Mouse (Mus musculus) MEL (cell line): Measurements from ENCODE around the gene Sds. TPM values are rescaled to one million over a fixed set of nuclear protein-coding genes. Genes with fewer than 3 reads are reported as not detected.

Source experiments
- DNase-seq: peaks from one replicate; pipeline ENCODE4 v3.0.0; 2011; ENCODE audit warnings: low read depth, low spot score
- H3K27ac ChIP-seq: 2 replicates; pipeline ENCODE4 v1.5.1; 2012; ENCODE audit warnings: low read depth, mild to moderate bottlenecking, control low read depth, low read length, moderate library complexity; ENCODE audit not compliant: control insufficient read depth
- H3K27me3 ChIP-seq, 2 experiments: fragments of 150-350 bp in 1 of 2; sonication (generic) in 1 of 2; 2 replicates each; pipeline ENCODE4 v1.6.1; 2012; ENCODE audit warnings: low read length in 2 of 2, mild to moderate bottlenecking in 2 of 2, improper control_type of control experiment in 1 of 2, moderate library complexity in 1 of 2; ENCODE audit not compliant: insufficient read depth in 2 of 2, control insufficient read depth in 1 of 2
- H3K36me3 ChIP-seq, 2 experiments: 2 replicates each; pipeline ENCODE4 v1.6.1; 2012 to 2014; ENCODE audit warnings: low read length in 2 of 2, improper control_type of control experiment in 1 of 2, inconsistent platforms in 1 of 2, mild to moderate bottlenecking in 1 of 2; ENCODE audit not compliant: insufficient read depth in 2 of 2, control insufficient read depth in 1 of 2
- H3K4me1 ChIP-seq, 2 experiments: fragments of 150-350 bp in 1 of 2; sonication (generic) in 1 of 2; 2 replicates each; pipeline ENCODE4 v1.6.1; 2012; ENCODE audit warnings: low read length in 2 of 2, improper control_type of control experiment in 1 of 2, mild to moderate bottlenecking in 1 of 2; ENCODE audit not compliant: insufficient read depth in 2 of 2, control insufficient read depth in 1 of 2
- H3K4me3 ChIP-seq, 2 experiments: fragments of 150-350 bp in 1 of 2; sonication (generic) in 1 of 2; 2 replicates each; pipeline ENCODE4 v1.5.1; 2012; ENCODE audit warnings: low read depth in 2 of 2, low read length in 2 of 2, mild to moderate bottlenecking in 2 of 2, moderate library complexity in 2 of 2, control low read depth in 1 of 2, improper control_type of control experiment in 1 of 2; ENCODE audit not compliant: control insufficient read depth in 1 of 2, insufficient read depth in 1 of 2
- H3K79me2 ChIP-seq: 2 replicates; pipeline ENCODE4 v1.6.1; 2012; ENCODE audit warnings: mild to moderate bottlenecking, low read length, moderate library complexity; ENCODE audit not compliant: control insufficient read depth, poor library complexity, insufficient read depth
- H3K9ac ChIP-seq: 2 replicates; pipeline ENCODE4 v1.6.1; 2012; ENCODE audit warnings: low read depth, mild to moderate bottlenecking, control low read depth, low read length, moderate library complexity; ENCODE audit not compliant: control insufficient read depth, poor library complexity, severe bottlenecking
- H3K9me3 ChIP-seq: fragments of 150-350 bp; sonication (generic); replicated peaks from 2 replicates; pipeline ENCODE4 v1.6.1; 2012; ENCODE audit warnings: mild to moderate bottlenecking, low read length, improper control_type of control experiment, moderate library complexity; ENCODE audit not compliant: insufficient read depth
- CHD2 ChIP-seq: IDR thresholded peaks from 2 replicates; pipeline ENCODE4 v1.6.1; 2011; ENCODE audit warnings: low read length, improper control_type of control experiment
- CTCF ChIP-seq, 3 experiments: IDR thresholded peaks in 2 of 3; conservative IDR thresholded peaks in 1 of 3; 2 replicates each; pipeline ENCODE4 v1.5.1; 2011 to 2012; ENCODE audit warnings: low read length in 3 of 3, low read depth in 2 of 3, mild to moderate bottlenecking in 2 of 3, improper control_type of control experiment in 1 of 3, inconsistent platforms in 1 of 3, mixed read lengths in 1 of 3, moderate library complexity in 1 of 3; ENCODE audit not compliant: control insufficient read depth in 1 of 3, insufficient read depth in 1 of 3, poor library complexity in 1 of 3, severe bottlenecking in 1 of 3
- ELF1 ChIP-seq: IDR thresholded peaks from 2 replicates; pipeline ENCODE4 v1.6.1; 2014; ENCODE audit warnings: low read depth, mild to moderate bottlenecking, inconsistent platforms, low read length, improper control_type of control experiment, moderate library complexity
- EP300 ChIP-seq, 2 experiments: IDR thresholded peaks; 2 replicates each; pipeline ENCODE4 v1.6.1; 2011; ENCODE audit warnings: improper control_type of control experiment in 2 of 2, low read length in 2 of 2, low read depth in 1 of 2, mild to moderate bottlenecking in 1 of 2
- ETS1 ChIP-seq: IDR thresholded peaks from 2 replicates; pipeline ENCODE4 v1.6.1; 2012; ENCODE audit warnings: low read depth, mild to moderate bottlenecking, inconsistent platforms, low read length, improper control_type of control experiment, moderate library complexity
- GABPA ChIP-seq: IDR thresholded peaks from 2 replicates; pipeline ENCODE4 v1.6.1; 2012; ENCODE audit warnings: low read depth, mild to moderate bottlenecking, inconsistent platforms, low read length, improper control_type of control experiment, moderate library complexity
- GATA1 ChIP-seq: IDR thresholded peaks from 2 replicates; pipeline ENCODE4 v1.6.1; 2011; ENCODE audit warnings: low read depth, low read length, improper control_type of control experiment
- JUND ChIP-seq: IDR thresholded peaks from 2 replicates; pipeline ENCODE4 v1.6.1; 2011; ENCODE audit warnings: low read depth, mild to moderate bottlenecking, improper control_type of control experiment, low read length
- MAFK ChIP-seq: IDR thresholded peaks from 2 replicates; pipeline ENCODE4 v1.6.1; 2011; ENCODE audit warnings: low read depth, mild to moderate bottlenecking, low read length, improper control_type of control experiment, borderline replicate concordance
- MXI1 ChIP-seq: IDR thresholded peaks from 2 replicates; pipeline ENCODE4 v1.6.1; 2011; ENCODE audit warnings: mild to moderate bottlenecking, low read depth, low read length, improper control_type of control experiment
- MYB ChIP-seq: IDR thresholded peaks from 2 replicates; pipeline ENCODE4 v1.6.1; 2011; ENCODE audit warnings: mild to moderate bottlenecking, low read depth, low read length, improper control_type of control experiment
- NELFE ChIP-seq: IDR thresholded peaks from 2 replicates; pipeline ENCODE4 v1.6.1; 2011; ENCODE audit warnings: low read depth, low read length, improper control_type of control experiment
- NRF1 ChIP-seq: IDR thresholded peaks from 2 replicates; pipeline ENCODE4 v1.6.1; 2014; ENCODE audit warnings: low read depth, mild to moderate bottlenecking, inconsistent platforms, low read length, improper control_type of control experiment, moderate library complexity; ENCODE audit not compliant: poor library complexity, insufficient read depth, severe bottlenecking
- POLR2A ChIP-seq, 2 experiments: IDR thresholded peaks; 2 replicates each; pipeline ENCODE4 v1.6.1; 2011 to 2012; ENCODE audit warnings: low read length in 2 of 2, mild to moderate bottlenecking in 2 of 2, control low read depth in 1 of 2, improper control_type of control experiment in 1 of 2, low read depth in 1 of 2, moderate library complexity in 1 of 2; ENCODE audit not compliant: control insufficient read depth in 1 of 2, insufficient read depth in 1 of 2, poor library complexity in 1 of 2
- RAD21 ChIP-seq: IDR thresholded peaks from 2 replicates; pipeline ENCODE4 v1.6.1; 2011; ENCODE audit warnings: mild to moderate bottlenecking, low read depth, low read length, improper control_type of control experiment
- SIN3A ChIP-seq: IDR thresholded peaks from 2 replicates; pipeline ENCODE4 v1.6.1; 2012; ENCODE audit warnings: low read length, improper control_type of control experiment, inconsistent platforms
- SMC3 ChIP-seq: IDR thresholded peaks from 2 replicates; pipeline ENCODE4 v1.6.1; 2011; ENCODE audit warnings: low read depth, low read length, improper control_type of control experiment
- TBP ChIP-seq: IDR thresholded peaks from 2 replicates; pipeline ENCODE4 v1.8.0; 2011; ENCODE audit warnings: low read depth, low read length, improper control_type of control experiment
- UBTF ChIP-seq: IDR thresholded peaks from 2 replicates; pipeline ENCODE4 v1.6.1; 2012; ENCODE audit warnings: low read depth, mild to moderate bottlenecking, inconsistent platforms, low read length, improper control_type of control experiment, moderate library complexity, borderline replicate concordance; ENCODE audit not compliant: insufficient read depth
- ZKSCAN1 ChIP-seq: IDR thresholded peaks from 2 replicates; pipeline ENCODE4 v1.6.1; 2012; ENCODE audit warnings: low read depth, mild to moderate bottlenecking, inconsistent platforms, low read length, improper control_type of control experiment, moderate library complexity
- ZMIZ1 ChIP-seq: IDR thresholded peaks from 2 replicates; pipeline ENCODE4 v1.6.1; 2012; ENCODE audit warnings: low read depth, mild to moderate bottlenecking, inconsistent platforms, low read length, improper control_type of control experiment, moderate library complexity
- ZNF384 ChIP-seq: IDR thresholded peaks from 2 replicates; pipeline ENCODE4 v1.6.1; 2012; ENCODE audit warnings: low read depth, mild to moderate bottlenecking, inconsistent platforms, low read length, improper control_type of control experiment
- polyA plus RNA-seq, 2 experiments: library from polyadenylated mRNA; stranded (reverse) in 1 of 2; unstranded in 1 of 2; fragments of >175 nt in 1 of 2; fragments of >200 nt in 1 of 2; gene quantifications; 2 replicates each; pipeline versions ENCODE4 v1.2.1 to v1.2.4; 2012; ENCODE audit warnings: low replicate concordance in 2 of 2, low read depth in 1 of 2; ENCODE audit not compliant: insufficient read length in 2 of 2, insufficient read depth in 1 of 2, missing spikeins in 1 of 2
- total RNA-seq: library from RNA; depleted of rRNA; stranded (reverse); fragments of 300-350 nt; gene quantifications from 2 replicates; pipeline ENCODE4 v1.2.3, GENCODE M21; 2012

Sds gene
- total and polyA plus RNA-seq, 3 experiments, result 0.17 TPM; not detected in 2

GRCm38 (mm10) chr5:120516221-120516984, 40.1 kb downstream of the Sds start:
- H3K9me3 ChIP-seq, result no peaks in the 10 kb centered on the region
- peaks cover 0 to 3% of the 10 kb centered on the region in 2 experiments; a peak in 1 of 4 replicates for H3K36me3 ChIP-seq
- no peak overlapping the region for H3K4me3 ChIP-seq
- H3K27me3 ChIP-seq, result no peaks in the 10 kb centered on the region
- peaks cover 0 to 6% of the 10 kb centered on the region in 2 experiments; a peak in 1 of 4 replicates for H3K4me1 ChIP-seq
- no peak overlapping the region for H3K27ac ChIP-seq
- no peaks in the 10 kb centered on the region for H3K79me2 ChIP-seq
- no peak for TF ChIP-seq ETS1
- no peak for TF ChIP-seq CHD2
- no peak for TF ChIP-seq RAD21
- TF ChIP-seq ZMIZ1, result no peak
- no peak for TF ChIP-seq MXI1
- TF ChIP-seq SIN3A, result no peak
- TF ChIP-seq SMC3, result no peak
- no peak for TF ChIP-seq GATA1
- no peak for TF ChIP-seq ZNF384
- no peak for TF ChIP-seq UBTF
- TF ChIP-seq MYB, result no peak
- TF ChIP-seq CTCF (IDR thresholded peaks at IDR 0.05 in 2 of 3, conservative IDR thresholded peaks at IDR 0.05 in 1 of 3; ENCODE audit: control insufficient read depth in 1 of 3, insufficient read depth in 1 of 3, low read depth in 2 of 3, low read length in 3 of 3, poor library complexity in 1 of 3, severe bottlenecking in 1 of 3), result no peak
- no peak for TF ChIP-seq NELFE
- TF ChIP-seq ELF1, result no peak
- no peak for TF ChIP-seq GABPA
- TF ChIP-seq ZKSCAN1, result no peak
- TF ChIP-seq EP300 (IDR thresholded peaks at IDR 0.05; ENCODE audit: low read depth in 1 of 2, low read length in 2 of 2), result no peak
- no peak for TF ChIP-seq NRF1
- TF ChIP-seq POLR2A (IDR thresholded peaks at IDR 0.05; ENCODE audit: control insufficient read depth in 1 of 2, insufficient read depth in 1 of 2, low read depth in 1 of 2, low read length in 2 of 2, poor library complexity in 1 of 2), result no peak
- no peak for TF ChIP-seq MAFK
- DNase-seq, result no peak
- no peak overlapping the region for H3K9ac ChIP-seq

- no peak overlapping the region for H3K4me3 ChIP-seq
- no peaks in the 10 kb centered on the region for H3K79me2 ChIP-seq
- H3K9ac ChIP-seq, result no peak overlapping the region
- H3K27me3 ChIP-seq, result no peaks in the 10 kb centered on the region
- no peaks in the 10 kb centered on the region for H3K4me1 ChIP-seq
- H3K36me3 ChIP-seq, result no peaks in the 10 kb centered on the region
- H3K27ac ChIP-seq, result no peak overlapping the region
- DNase-seq, result peak; percentile 20
- no peaks in the 10 kb centered on the region for H3K9me3 ChIP-seq
- TF ChIP-seq NELFE (no peak), ELF1 (no peak), JUND (no peak), TBP (no peak)
Observed at GRCm38 (mm10) chr5:120517552-120517951, 41.2 kb downstream of the Sds start.
